Mouse (Mus musculus): Measurements from ENCODE around the gene Phf1.

DNA sequence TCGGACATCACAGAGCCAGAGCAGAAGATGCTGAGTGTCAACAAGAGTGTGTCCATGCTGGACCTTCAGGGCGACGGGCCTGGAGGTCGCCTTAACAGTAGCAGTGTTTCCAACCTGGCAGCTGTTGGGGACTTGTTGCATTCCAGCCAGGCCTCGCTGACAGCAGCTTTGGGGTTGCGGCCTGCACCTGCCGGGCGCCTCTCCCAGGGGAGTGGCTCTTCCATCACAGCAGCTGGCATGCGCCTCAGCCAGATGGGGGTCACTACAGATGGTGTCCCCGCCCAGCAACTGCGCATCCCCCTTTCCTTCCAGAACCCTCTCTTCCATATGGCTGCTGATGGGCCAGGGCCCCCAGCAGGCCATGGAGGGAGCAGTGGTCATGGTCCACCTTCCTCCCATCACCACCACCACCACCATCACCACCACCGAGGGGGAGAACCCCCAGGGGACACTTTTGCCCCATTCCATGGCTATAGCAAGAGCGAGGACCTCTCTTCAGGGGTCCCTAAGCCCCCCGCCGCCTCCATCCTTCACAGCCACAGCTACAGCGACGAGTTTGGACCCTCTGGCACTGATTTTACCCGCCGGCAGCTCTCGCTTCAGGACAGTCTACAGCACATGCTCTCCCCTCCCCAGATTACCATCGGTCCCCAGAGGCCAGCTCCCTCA, 28.9 kb downstream of the Phf1 start:
- TF ChIP-seq POLR2A (IDR thresholded peaks at IDR 0.05; ENCODE audit: insufficient read length, low read depth) (no peak), USF1 (IDR thresholded peaks at IDR 0.05; ENCODE audit: low read depth) (no peak), POLR2AphosphoS2 (IDR thresholded peaks at IDR 0.05; ENCODE audit: insufficient read length, low read depth) (no peak), MYOD1 (IDR thresholded peaks at IDR 0.05; ENCODE audit: control insufficient read depth in 1 of 3, insufficient read length in 2 of 3, low read depth in 2 of 3) (peak in 2 of 3 experiments; percentile 90 to 96), CEBPB (IDR thresholded peaks at IDR 0.05; ENCODE audit: insufficient read depth, poor library complexity, severe bottlenecking) (no peak), REST (IDR thresholded peaks at IDR 0.05; ENCODE audit: insufficient read depth, insufficient read length) (no peak), SRF (IDR thresholded peaks at IDR 0.05; ENCODE audit: control insufficient read depth, insufficient read length, low read depth) (no peak), E2F4 (IDR thresholded peaks at IDR 0.05; ENCODE audit: insufficient read depth) (no peak), TCF12 (IDR thresholded peaks at IDR 0.05; ENCODE audit: insufficient read depth, poor library complexity, severe bottlenecking) (peak; percentile 63), MAX (IDR thresholded peaks at IDR 0.05; ENCODE audit: low read depth) (no peak), MYOG (IDR thresholded peaks at IDR 0.05; ENCODE audit: control insufficient read depth in 1 of 3, insufficient read depth in 1 of 3, insufficient read length in 2 of 3, low read depth in 2 of 3) (peak in 2 of 3 experiments; percentile 98 to 99), TCF3 (IDR thresholded peaks at IDR 0.05; ENCODE audit: insufficient read length, low read depth) (peak; percentile 82)

Measured in myocyte (in vitro differentiated cells).